Mouse (Mus musculus) CH12.LX (cell line): ENCODE results near the gene Zc3h12c. TPM values are rescaled to one million over a fixed set of nuclear protein-coding genes. Genes with fewer than 3 reads are reported as not detected.
A peak's percentile ranks its signal among the peaks of the same experiment; 100 is the strongest.

Experiments
- DNase-seq: peaks from one replicate; pipeline ENCODE4 v3.0.0-alpha.2; 2013; ENCODE audit errors: extremely low read depth
- H3K27ac ChIP-seq: 2 replicates; pipeline ENCODE4 v1.5.1; 2012; ENCODE audit warnings: low read depth, mild to moderate bottlenecking, control low read depth, moderate library complexity; ENCODE audit not compliant: insufficient read depth
- H3K27me3 ChIP-seq: replicated peaks from 2 replicates; pipeline ENCODE3; 2012; ENCODE audit warnings: inconsistent platforms
- H3K36me3 ChIP-seq, 2 experiments: replicated peaks in 1 of 2; 2 replicates each; pipeline versions ENCODE3 to v1.6.1; 2012; ENCODE audit warnings: inconsistent platforms in 1 of 2, low read length in 1 of 2, mild to moderate bottlenecking in 1 of 2, mixed read lengths in 1 of 2, moderate library complexity in 1 of 2; ENCODE audit not compliant: control insufficient read depth in 1 of 2, insufficient read depth in 1 of 2
- H3K4me1 ChIP-seq, 2 experiments: 2 replicates each; pipeline ENCODE4 v1.6.1; 2012; ENCODE audit warnings: inconsistent platforms in 1 of 2, moderate library complexity in 1 of 2; ENCODE audit not compliant: insufficient read depth in 2 of 2, control insufficient read depth in 1 of 2
- H3K4me2 ChIP-seq: 2 replicates; pipeline ENCODE4 v1.6.1; 2012; ENCODE audit warnings: low read depth, mild to moderate bottlenecking, control low read depth; ENCODE audit not compliant: poor library complexity, insufficient read depth, severe bottlenecking
- H3K4me3 ChIP-seq, 3 experiments: fragments of 150-350 bp in 1 of 3; sonication (generic) in 1 of 3; replicated peaks in 1 of 3; 2 replicates each; pipeline versions ENCODE3 to v1.5.1; 2011 to 2012; ENCODE audit warnings: low read depth in 2 of 3, low read length in 2 of 3, mild to moderate bottlenecking in 2 of 3, moderate library complexity in 2 of 3, control low read depth in 1 of 3, improper control_type of control experiment in 1 of 3, inconsistent platforms in 1 of 3, mixed read lengths in 1 of 3; ENCODE audit not compliant: poor library complexity in 1 of 3
- H3K79me2 ChIP-seq: replicated peaks from 2 replicates; pipeline ENCODE4 v1.6.1; 2012; ENCODE audit warnings: mild to moderate bottlenecking, moderate library complexity; ENCODE audit not compliant: control insufficient read depth, poor library complexity, insufficient read depth, severe bottlenecking; ENCODE audit errors: extremely low read depth
- H3K9ac ChIP-seq: 2 replicates; pipeline ENCODE4 v1.6.1; 2012; ENCODE audit warnings: low read depth, mild to moderate bottlenecking, control low read depth, moderate library complexity; ENCODE audit not compliant: insufficient read depth
- H3K9me3 ChIP-seq: replicated peaks from 2 replicates; pipeline ENCODE3; 2012; ENCODE audit warnings: low read length, inconsistent platforms, mixed read lengths
- CHD1 ChIP-seq: IDR thresholded peaks from 2 replicates; pipeline ENCODE4 v1.6.1; 2012; ENCODE audit warnings: low read depth, low read length, improper control_type of control experiment, inconsistent platforms
- CTCF ChIP-seq, 2 experiments: IDR thresholded peaks in 1 of 2; conservative IDR thresholded peaks in 1 of 2; 2 replicates each; pipeline ENCODE4 v1.5.1; 2011 to 2012; ENCODE audit warnings: low read depth in 2 of 2, low read length in 2 of 2, improper control_type of control experiment in 1 of 2, inconsistent platforms in 1 of 2, mild to moderate bottlenecking in 1 of 2, moderate library complexity in 1 of 2
- E2F4 ChIP-seq: IDR thresholded peaks from 2 replicates; pipeline ENCODE4 v1.6.1; 2011; ENCODE audit warnings: low read depth, low read length, improper control_type of control experiment; ENCODE audit not compliant: insufficient replicate concordance
- EP300 ChIP-seq: IDR thresholded peaks from 2 replicates; pipeline ENCODE4 v1.6.1; 2011; ENCODE audit warnings: low read length, improper control_type of control experiment
- GABPA ChIP-seq: IDR thresholded peaks from 2 replicates; pipeline ENCODE4 v1.6.1; 2012; ENCODE audit warnings: low read depth, low read length, improper control_type of control experiment, inconsistent platforms; ENCODE audit not compliant: insufficient replicate concordance
- HCFC1 ChIP-seq: IDR thresholded peaks from 2 replicates; pipeline ENCODE4 v1.6.1; 2012; ENCODE audit warnings: low read depth, mild to moderate bottlenecking, inconsistent platforms, low read length, improper control_type of control experiment
- IRF4 ChIP-seq: IDR thresholded peaks from 2 replicates; pipeline ENCODE4 v1.6.1; 2014; ENCODE audit warnings: low read depth, mild to moderate bottlenecking, inconsistent platforms, low read length, improper control_type of control experiment
- JUN ChIP-seq: IDR thresholded peaks from 2 replicates; pipeline ENCODE4 v1.6.1; 2011; ENCODE audit warnings: low read depth, mild to moderate bottlenecking, low read length, improper control_type of control experiment, moderate library complexity; ENCODE audit not compliant: insufficient read depth
- JUND ChIP-seq: conservative IDR thresholded peaks from 2 replicates; pipeline ENCODE4 v1.6.1; 2011; ENCODE audit warnings: low read depth, low read length, improper control_type of control experiment
- MAFK ChIP-seq: IDR thresholded peaks from 2 replicates; pipeline ENCODE4 v1.6.1; 2011; ENCODE audit warnings: low read length, improper control_type of control experiment; ENCODE audit not compliant: insufficient replicate concordance
- MXI1 ChIP-seq: IDR thresholded peaks from 2 replicates; pipeline ENCODE4 v1.6.1; 2011; ENCODE audit warnings: mild to moderate bottlenecking, low read depth, low read length, improper control_type of control experiment
- NRF1 ChIP-seq: IDR thresholded peaks from 2 replicates; pipeline ENCODE4 v1.6.1; 2014; ENCODE audit warnings: low read depth, mild to moderate bottlenecking, inconsistent platforms, low read length, improper control_type of control experiment, moderate library complexity
- PAX5 ChIP-seq: IDR thresholded peaks from 2 replicates; pipeline ENCODE4 v1.6.1; 2012; ENCODE audit warnings: low read length, inconsistent platforms, mixed read lengths
- POLR2A ChIP-seq: IDR thresholded peaks from 2 replicates; pipeline ENCODE4 v1.6.1; 2011; ENCODE audit warnings: low read depth, mild to moderate bottlenecking, improper control_type of control experiment, low read length
- POLR2AphosphoS2 ChIP-seq: IDR thresholded peaks from 2 replicates; pipeline ENCODE4 v1.6.1; 2011; ENCODE audit warnings: low read depth, low read length, improper control_type of control experiment
- RCOR1 ChIP-seq: conservative IDR thresholded peaks from 2 replicates; pipeline ENCODE4 v1.6.1; 2012; ENCODE audit warnings: low read depth, mild to moderate bottlenecking, inconsistent platforms, low read length, improper control_type of control experiment
- SIN3A ChIP-seq: IDR thresholded peaks from 2 replicates; pipeline ENCODE4 v1.6.1; 2012; ENCODE audit warnings: low read length, improper control_type of control experiment, inconsistent platforms
- SMC3 ChIP-seq: IDR thresholded peaks from 2 replicates; pipeline ENCODE4 v1.6.1; 2011; ENCODE audit warnings: low read depth, low read length, improper control_type of control experiment
- TBP ChIP-seq: conservative IDR thresholded peaks from 2 replicates; pipeline ENCODE4 v1.6.1; 2011; ENCODE audit warnings: low read depth, low read length, improper control_type of control experiment
- ZKSCAN1 ChIP-seq: IDR thresholded peaks from 2 replicates; pipeline ENCODE4 v1.6.1; 2012; ENCODE audit warnings: low read depth, inconsistent platforms, low read length, improper control_type of control experiment, borderline replicate concordance
- ZMIZ1 ChIP-seq: IDR thresholded peaks from 2 replicates; pipeline ENCODE4 v1.6.1; 2012; ENCODE audit warnings: low read depth, mild to moderate bottlenecking, inconsistent platforms, low read length, improper control_type of control experiment
- dilution Hi-C: fragments of 300-500 bp; cut with MboI; formaldehyde crosslinking; loops from 2 replicates; pipeline ENCODE4 v1.14.3; 2020; ENCODE audit warnings: low sequenced_read_pairs; ENCODE audit not compliant: extremely low pct_unique_long_range_greater_than_20kb, extremely low pct_ligation_motif_present
- in situ Hi-C: fragments of 300-500 bp; cut with MboI; formaldehyde crosslinking; loops from 3 replicates; pipeline ENCODE4 v1.14.3; 2019; ENCODE audit warnings: low sequenced_read_pairs, low pct_ligation_motif_present, low pct_unique_long_range_greater_than_20kb, mixed read lengths
- polyA plus RNA-seq: library from polyadenylated mRNA; unstranded; fragments of >175 nt; gene quantifications from 2 replicates; pipeline ENCODE4 v1.2.1, GENCODE M21; 2012; ENCODE audit warnings: low read depth; ENCODE audit not compliant: insufficient read length
- total RNA-seq, 2 experiments: library from RNA; depleted of rRNA; stranded (reverse); fragments of 300-350 nt in 1 of 2; fragments of >200 nt in 1 of 2; gene quantifications; 2 replicates each; pipeline ENCODE4 v1.2.3; 2012 to 2014

The Zc3h12c gene
- total and polyA plus RNA-seq, 3 experiments = 11.2 to 36.1 (median 21.7) TPM

DNA sequence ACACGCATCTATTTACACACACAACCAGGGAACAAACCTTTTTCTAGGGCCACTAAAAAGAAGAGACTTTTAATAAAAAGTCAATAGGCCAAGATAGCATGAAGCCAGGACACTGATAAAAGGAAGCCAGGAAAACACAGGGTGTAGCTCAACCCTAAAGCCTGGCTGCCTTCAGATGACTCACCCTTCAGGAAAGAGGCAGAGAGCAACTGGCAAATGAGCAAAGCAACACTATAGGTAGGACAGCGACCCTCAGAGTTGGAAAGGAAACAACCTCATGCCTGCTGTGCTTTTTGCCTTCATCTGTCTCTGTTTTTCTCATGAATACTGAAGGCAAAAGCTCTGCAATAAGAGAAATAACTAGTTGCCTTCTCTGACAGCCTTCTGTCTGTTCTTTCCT lies 35.6 kb downstream of the Zc3h12c start:
- TF ChIP-seq RCOR1 (no peak), HCFC1 (no peak), ZKSCAN1 (no peak), MAFK (no peak), POLR2A (no peak)
- Histone ChIP-seq H3K9me3 (no peaks in the 10 kb centered on the region), H3K9ac (no peak overlapping the region), H3K4me3 (no peak overlapping the region), H3K4me1 (peaks cover 0 to 35% of the 10 kb centered on the region in 2 experiments; a peak in 2 of 4 replicates), H3K4me2 (no peak overlapping the region), H3K27me3 (no peaks in the 10 kb centered on the region), H3K27ac (no peak overlapping the region), H3K79me2 (peaks cover 37% of the 10 kb centered on the region), H3K36me3 (peaks cover 15 to 80% of the 10 kb centered on the region in 2 experiments)
- dilution Hi-C loops = no loop called here
- in situ Hi-C loops = no loop called here
- no peak for DNase-seq

DNA sequence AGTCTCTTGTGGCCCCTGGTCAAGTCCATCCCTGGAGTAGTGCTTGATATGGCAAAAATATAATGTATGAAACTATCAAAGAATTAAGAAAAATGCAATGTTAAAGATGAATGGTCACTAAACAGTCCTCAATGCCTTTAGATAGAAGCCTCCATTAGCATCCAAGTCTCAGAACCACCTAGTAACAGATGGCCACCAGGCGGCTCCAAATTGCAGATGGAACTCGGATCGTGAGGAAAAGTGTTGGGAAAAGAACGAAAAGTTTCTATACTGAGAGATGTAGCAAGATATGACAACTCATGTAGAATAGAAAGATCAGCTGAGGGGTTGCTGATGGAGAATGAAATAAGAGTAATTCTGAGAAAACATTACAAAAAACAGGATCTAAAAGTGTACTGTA lies 38.0 kb downstream of the Zc3h12c start:
- no peaks in the 10 kb centered on the region for H3K27me3 ChIP-seq
- DNase-seq = no peak
- H3K79me2 ChIP-seq = peaks cover 31% of the 10 kb centered on the region
- no peaks in the 10 kb centered on the region for H3K9me3 ChIP-seq
- H3K4me2 ChIP-seq = no peak overlapping the region
- dilution Hi-C loops = no loop called here
- TF ChIP-seq JUN (no peak), CTCF (conservative IDR thresholded peaks at IDR 0.05 in 1 of 2, IDR thresholded peaks at IDR 0.05 in 1 of 2; ENCODE audit: low read depth in 2 of 2, low read length in 2 of 2) (0 out of 4 replicates have a peak, but pooled peaks of 1 of the 2 experiments have one; percentile 17), POLR2AphosphoS2 (no peak), MAFK (no peak), MXI1 (no peak), SMC3 (peak; percentile 23; the same call in 1 of the 2 replicates)
- peaks cover 2 to 30% of the 10 kb centered on the region in 2 experiments; a peak in 3 of 4 replicates for H3K4me1 ChIP-seq
- H3K36me3 ChIP-seq = peaks cover 21 to 80% of the 10 kb centered on the region in 2 experiments
- no peak overlapping the region for H3K9ac ChIP-seq
- H3K27ac ChIP-seq = no peak overlapping the region
- in situ Hi-C loops = no loop called here
- no peak overlapping the region for H3K4me3 ChIP-seq

DNA sequence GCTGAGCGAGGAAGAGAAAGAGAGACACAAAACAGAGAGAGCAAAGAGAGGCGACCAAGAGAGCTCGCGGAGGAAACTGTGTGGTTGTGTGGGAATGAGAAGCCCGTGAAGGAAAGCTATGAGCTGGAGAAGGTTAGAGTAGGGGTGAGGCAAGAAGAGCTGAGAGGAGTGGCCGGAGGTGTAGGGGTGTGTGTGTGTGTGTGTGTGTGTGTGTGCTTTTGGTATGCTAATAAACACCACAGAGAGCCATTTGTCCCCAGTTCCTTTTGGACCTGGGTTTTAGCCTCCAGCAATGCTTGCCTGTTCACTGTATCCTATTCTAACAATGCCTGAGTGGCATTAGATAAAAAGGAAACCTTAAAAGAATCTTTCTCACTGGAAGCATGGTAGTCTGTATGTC lies 43.1 kb downstream of the Zc3h12c start:
- Histone ChIP-seq H3K4me2 (no peak overlapping the region), H3K27ac (no peak overlapping the region), H3K27me3 (no peaks in the 10 kb centered on the region), H3K79me2 (peaks cover 15% of the 10 kb centered on the region), H3K4me3 (no peak overlapping the region), H3K9ac (no peak overlapping the region)
- dilution Hi-C loops = no loop called here
- in situ Hi-C loops = no loop called here
- TF ChIP-seq ZMIZ1 (no peak), ZKSCAN1 (no peak), JUND (no peak), CHD1 (no peak), CTCF (conservative IDR thresholded peaks at IDR 0.05 in 1 of 2, IDR thresholded peaks at IDR 0.05 in 1 of 2; ENCODE audit: low read depth in 2 of 2, low read length in 2 of 2) (no peak), EP300 (no peak), IRF4 (no peak), TBP (no peak), GABPA (no peak), E2F4 (no peak), PAX5 (no peak), SIN3A (no peak), NRF1 (no peak)
- TF ChIP-seq, all 38 proteins: peak for 0
- Histone ChIP-seq H3K36me3 (peaks cover 32 to 83% of the 10 kb centered on the region in 2 experiments), H3K4me1 (peaks cover 4 to 15% of the 10 kb centered on the region in 2 experiments; a peak in 3 of 4 replicates), H3K9me3 (no peaks in the 10 kb centered on the region)
- no peak for DNase-seq
